Mouse (Mus musculus): ENCODE results near the gene Jakmip3. TPM values are rescaled to one million over a fixed set of nuclear protein-coding genes. Genes with fewer than 3 reads are reported as not detected.

Jakmip3 gene
- polyA plus RNA-seq, 1 experiment = not detected

- no peak for TF ChIP-seq USF1 (IDR thresholded peaks at IDR 0.05; ENCODE audit: low read depth)
- no peak for TF ChIP-seq MYOG (IDR thresholded peaks at IDR 0.05; ENCODE audit: control insufficient read depth, extremely low read depth, insufficient read length)
- TF ChIP-seq FOSL1 (IDR thresholded peaks at IDR 0.05; ENCODE audit: insufficient read depth, low read length, poor library complexity, severe bottlenecking) = no peak
- TF ChIP-seq MAX (IDR thresholded peaks at IDR 0.05) = no peak
- TF ChIP-seq CEBPB (IDR thresholded peaks at IDR 0.05; ENCODE audit: low read depth) = no peak
- no peak for TF ChIP-seq MYOD1 (IDR thresholded peaks at IDR 0.05; ENCODE audit: control insufficient read depth, insufficient read length, low read depth)
- TF ChIP-seq CTCF (IDR thresholded peaks at IDR 0.05; ENCODE audit: control insufficient read depth, insufficient read depth, insufficient read length) = no peak
- Histone ChIP-seq H3K36me3 (ENCODE audit: control insufficient read depth, insufficient read depth) (no peaks in the 10 kb centered on the region), H3K4me3 (ENCODE audit: insufficient read depth, poor library complexity, severe bottlenecking) (no peak overlapping the region), H3ac (ENCODE audit: control insufficient read depth, insufficient read length, low read depth) (no peak overlapping the region), H3K79me3 (ENCODE audit: low read depth) (no peaks in the 10 kb centered on the region), H3K79me2 (ENCODE audit: control insufficient read depth, insufficient read depth) (no peaks in the 10 kb centered on the region), H3K27me3 (ENCODE audit: control insufficient read depth, insufficient read depth, insufficient read length) (peaks cover 47% of the 10 kb centered on the region)
These were observed 75.8 kb downstream of the Jakmip3 start for GRCm38 (mm10) chr7:139016288-139016687.

- Histone ChIP-seq H3K79me2 (ENCODE audit: control insufficient read depth, insufficient read depth) (no peaks in the 10 kb centered on the region), H3K4me3 (ENCODE audit: insufficient read depth, poor library complexity, severe bottlenecking) (no peak overlapping the region), H3K36me3 (ENCODE audit: control insufficient read depth, insufficient read depth) (no peaks in the 10 kb centered on the region), H3ac (ENCODE audit: control insufficient read depth, insufficient read length, low read depth) (no peak overlapping the region), H3K79me3 (ENCODE audit: low read depth) (no peaks in the 10 kb centered on the region), H3K27me3 (ENCODE audit: control insufficient read depth, insufficient read depth, insufficient read length) (peaks cover 50% of the 10 kb centered on the region)
- TF ChIP-seq CEBPB (IDR thresholded peaks at IDR 0.05; ENCODE audit: low read depth) = no peak
- no peak for TF ChIP-seq FOSL1 (IDR thresholded peaks at IDR 0.05; ENCODE audit: insufficient read depth, low read length, poor library complexity, severe bottlenecking)
- no peak for TF ChIP-seq MAX (IDR thresholded peaks at IDR 0.05)
- TF ChIP-seq MYOD1 (IDR thresholded peaks at IDR 0.05; ENCODE audit: control insufficient read depth, insufficient read length, low read depth) = no peak
- TF ChIP-seq CTCF (IDR thresholded peaks at IDR 0.05; ENCODE audit: control insufficient read depth, insufficient read depth, insufficient read length) = no peak
- TF ChIP-seq USF1 (IDR thresholded peaks at IDR 0.05; ENCODE audit: low read depth) = no peak
- TF ChIP-seq MYOG (IDR thresholded peaks at IDR 0.05; ENCODE audit: control insufficient read depth, extremely low read depth, insufficient read length) = no peak
These were observed 76.8 kb downstream of the Jakmip3 start for GRCm38 (mm10) chr7:139017249-139017903.

- Histone ChIP-seq H3K36me3 (ENCODE audit: control insufficient read depth, insufficient read depth) (no peaks in the 10 kb centered on the region), H3K79me3 (ENCODE audit: low read depth) (no peaks in the 10 kb centered on the region), H3ac (ENCODE audit: control insufficient read depth, insufficient read length, low read depth) (no peak overlapping the region), H3K79me2 (ENCODE audit: control insufficient read depth, insufficient read depth) (no peaks in the 10 kb centered on the region), H3K27me3 (ENCODE audit: control insufficient read depth, insufficient read depth, insufficient read length) (peaks cover 66% of the 10 kb centered on the region), H3K4me3 (ENCODE audit: insufficient read depth, poor library complexity, severe bottlenecking) (no peak overlapping the region)
- no peak for TF ChIP-seq CTCF (IDR thresholded peaks at IDR 0.05; ENCODE audit: control insufficient read depth, insufficient read depth, insufficient read length)
- no peak for TF ChIP-seq USF1 (IDR thresholded peaks at IDR 0.05; ENCODE audit: low read depth)
- TF ChIP-seq CEBPB (IDR thresholded peaks at IDR 0.05; ENCODE audit: low read depth) = no peak
- TF ChIP-seq MAX (IDR thresholded peaks at IDR 0.05) = no peak
- TF ChIP-seq MYOD1 (IDR thresholded peaks at IDR 0.05; ENCODE audit: control insufficient read depth, insufficient read length, low read depth) = no peak
- no peak for TF ChIP-seq FOSL1 (IDR thresholded peaks at IDR 0.05; ENCODE audit: insufficient read depth, low read length, poor library complexity, severe bottlenecking)
- TF ChIP-seq MYOG (IDR thresholded peaks at IDR 0.05; ENCODE audit: control insufficient read depth, extremely low read depth, insufficient read length) = no peak
These were observed 80.4 kb downstream of the Jakmip3 start for GRCm38 (mm10) chr7:139020884-139021283.

- TF ChIP-seq MYOD1 (IDR thresholded peaks at IDR 0.05; ENCODE audit: control insufficient read depth, insufficient read length, low read depth) (no peak), CTCF (IDR thresholded peaks at IDR 0.05; ENCODE audit: control insufficient read depth, insufficient read depth, insufficient read length) (no peak), USF1 (IDR thresholded peaks at IDR 0.05; ENCODE audit: low read depth) (no peak), FOSL1 (IDR thresholded peaks at IDR 0.05; ENCODE audit: insufficient read depth, low read length, poor library complexity, severe bottlenecking) (no peak), MYOG (IDR thresholded peaks at IDR 0.05; ENCODE audit: control insufficient read depth, extremely low read depth, insufficient read length) (no peak), MAX (IDR thresholded peaks at IDR 0.05) (no peak), CEBPB (IDR thresholded peaks at IDR 0.05; ENCODE audit: low read depth) (no peak)
- H3K79me2 ChIP-seq (ENCODE audit: control insufficient read depth, insufficient read depth) = no peaks in the 10 kb centered on the region
- H3K4me3 ChIP-seq (ENCODE audit: insufficient read depth, poor library complexity, severe bottlenecking) = no peak overlapping the region
- no peaks in the 10 kb centered on the region for H3K79me3 ChIP-seq (ENCODE audit: low read depth)
- peaks cover 66% of the 10 kb centered on the region for H3K27me3 ChIP-seq (ENCODE audit: control insufficient read depth, insufficient read depth, insufficient read length)
- no peak overlapping the region for H3ac ChIP-seq (ENCODE audit: control insufficient read depth, insufficient read length, low read depth)
- H3K36me3 ChIP-seq (ENCODE audit: control insufficient read depth, insufficient read depth) = no peaks in the 10 kb centered on the region
These were observed 80.8 kb downstream of the Jakmip3 start for GRCm38 (mm10) chr7:139021326-139021725.

GRCm38 (mm10) chr7:139027136-139027535 is 86.6 kb downstream of the Jakmip3 start:
- peaks cover 74% of the 10 kb centered on the region for H3K27me3 ChIP-seq (ENCODE audit: control insufficient read depth, insufficient read depth, insufficient read length)
- H3K79me2 ChIP-seq (ENCODE audit: control insufficient read depth, insufficient read depth) = no peaks in the 10 kb centered on the region
- H3K79me3 ChIP-seq (ENCODE audit: low read depth) = no peaks in the 10 kb centered on the region
- H3K4me3 ChIP-seq (ENCODE audit: insufficient read depth, poor library complexity, severe bottlenecking) = no peak overlapping the region
- H3ac ChIP-seq (ENCODE audit: control insufficient read depth, insufficient read length, low read depth) = no peak overlapping the region
- TF ChIP-seq FOSL1 (IDR thresholded peaks at IDR 0.05; ENCODE audit: insufficient read depth, low read length, poor library complexity, severe bottlenecking) (no peak), USF1 (IDR thresholded peaks at IDR 0.05; ENCODE audit: low read depth) (no peak), MYOG (IDR thresholded peaks at IDR 0.05; ENCODE audit: control insufficient read depth, extremely low read depth, insufficient read length) (no peak), CTCF (IDR thresholded peaks at IDR 0.05; ENCODE audit: control insufficient read depth, insufficient read depth, insufficient read length) (no peak), MYOD1 (IDR thresholded peaks at IDR 0.05; ENCODE audit: control insufficient read depth, insufficient read length, low read depth) (no peak), MAX (IDR thresholded peaks at IDR 0.05) (no peak), CEBPB (IDR thresholded peaks at IDR 0.05; ENCODE audit: low read depth) (no peak)
- H3K36me3 ChIP-seq (ENCODE audit: control insufficient read depth, insufficient read depth) = no peaks in the 10 kb centered on the region
